Mouse (Mus musculus) E14TG2a.4 (cell line): ENCODE data around the gene Mapk14.

ENCODE experiments used
- CTCF ChIP-seq: conservative IDR thresholded peaks from 2 replicates; pipeline ENCODE4 v1.5.1; 2014; ENCODE audit warnings: low read length
- NANOG ChIP-seq: IDR thresholded peaks from 2 replicates; pipeline ENCODE4 v1.6.1; 2014; ENCODE audit warnings: borderline replicate concordance, low read length, mixed read lengths
- POU5F1 ChIP-seq: IDR thresholded peaks from 2 replicates; pipeline ENCODE4 v1.6.1; 2014; ENCODE audit warnings: low read length, borderline replicate concordance

- no peak for TF ChIP-seq CTCF
- no peak for TF ChIP-seq NANOG
- no peak for TF ChIP-seq POU5F1
Observed at GRCm38 (mm10) chr17:28711237-28711636, 20.1 kb downstream of the Mapk14 start.
